Mouse (Mus musculus) heart, postnatal 4 days (tissue): ENCODE measurements around the gene Tcf20. TPM values are rescaled to one million over a fixed set of nuclear protein-coding genes. Genes with fewer than 3 reads are reported as not detected.
"Not testable (repeated sequence)": the region's sequence is repeated elsewhere in the genome, so short reads cannot be mapped to it uniquely, and the experiment has no call there.

Experiments
- DNase-seq: peaks from one replicate; pipeline ENCODE4 v3.0.0; 2021
- microRNA-seq, 2 experiments: library from miRNA; unstranded; fragments of <30 nt; microRNA quantifications; one replicate each; pipeline ENCODE4 v1.2.0; 2021 to 2022
- total RNA-seq, 2 experiments: library from RNA; stranded (reverse); gene quantifications; 2 replicates each; pipeline ENCODE4 v1.2.3; 2021

Gene Tcf20
- total RNA-seq, 2 experiments from 2014 or later, result 71.1 to 78.7 TPM

GRCm38 (mm10) chr15:82806969-82807763 lies 180.5 kb downstream of the Tcf20 start:
- no peak for DNase-seq

- DNase-seq, result peak; percentile 89
Measured at GRCm38 (mm10) chr15:82804708-82805639, 182.7 kb downstream of the Tcf20 start.

DNA sequence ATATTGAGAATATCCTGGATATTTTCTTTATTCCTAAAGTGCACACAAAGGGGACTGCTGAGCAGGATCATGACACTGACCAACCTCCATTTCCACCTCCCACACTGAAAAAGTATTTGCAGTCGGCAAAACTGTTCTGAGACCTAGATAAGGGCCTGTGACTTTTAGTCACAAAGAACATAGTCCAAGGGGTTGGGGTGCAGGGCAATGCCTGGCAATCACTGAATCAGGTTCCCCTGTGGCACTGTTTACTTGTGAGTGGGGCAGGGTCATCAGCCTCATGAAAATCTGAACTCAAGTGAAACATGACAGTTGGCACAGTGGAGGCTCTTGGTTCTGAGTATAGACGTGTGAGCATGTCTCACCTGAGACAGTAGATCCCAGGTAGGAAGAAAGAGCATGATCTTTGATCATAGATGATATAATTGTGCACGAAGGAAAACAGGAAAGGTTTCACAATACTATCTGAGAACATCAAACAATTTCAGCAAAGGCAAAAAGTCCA lies 191.7 kb downstream of the Tcf20 start:
- no peak for DNase-seq

DNA sequence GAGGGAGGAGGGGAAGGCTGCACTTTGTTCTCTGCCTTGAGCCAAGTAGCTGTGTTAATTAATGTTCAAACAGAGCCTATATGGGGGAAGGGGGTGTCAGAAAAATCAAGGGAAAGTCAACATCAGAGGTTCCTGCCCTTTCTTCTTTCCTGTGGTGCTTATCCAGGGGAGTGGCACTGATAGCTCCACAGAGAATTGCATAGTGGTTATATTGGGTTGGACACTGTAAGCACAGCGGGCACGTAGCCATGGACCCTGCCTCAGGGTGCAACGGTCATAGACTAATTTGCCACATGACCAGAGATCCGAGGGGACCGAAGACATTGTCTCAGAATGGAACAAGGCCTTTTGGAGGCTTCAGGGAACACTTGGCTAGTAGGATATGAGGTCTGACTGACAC lies 193.4 kb downstream of the Tcf20 start, which contains the start of gene Cyp2d26:
Gene Cyp2d26, minus strand, starts transcription at position 18 of the 400 bp plus-strand sequence.
- DNase-seq, result no peak

DNA sequence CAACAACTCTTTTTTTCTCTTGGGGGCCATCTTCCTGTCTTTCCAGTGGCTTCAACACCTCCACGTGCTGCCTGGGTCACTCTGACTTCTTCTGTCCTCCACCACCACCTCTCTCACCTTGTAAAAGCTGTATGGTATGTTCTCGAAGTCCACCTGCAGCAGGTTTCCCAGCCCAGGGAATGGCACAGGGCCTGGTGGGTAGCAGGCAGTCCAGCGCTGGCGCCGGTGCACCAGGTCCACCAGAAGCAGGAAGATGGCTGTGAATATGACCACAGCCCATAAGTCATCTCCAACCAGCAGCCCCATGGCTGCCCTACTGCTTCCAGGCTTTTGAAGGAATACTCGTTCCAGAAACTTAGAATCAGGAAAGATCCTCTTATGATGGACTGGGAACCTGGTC lies 193.8 kb downstream of the Tcf20 start:
- no peak for DNase-seq

DNA sequence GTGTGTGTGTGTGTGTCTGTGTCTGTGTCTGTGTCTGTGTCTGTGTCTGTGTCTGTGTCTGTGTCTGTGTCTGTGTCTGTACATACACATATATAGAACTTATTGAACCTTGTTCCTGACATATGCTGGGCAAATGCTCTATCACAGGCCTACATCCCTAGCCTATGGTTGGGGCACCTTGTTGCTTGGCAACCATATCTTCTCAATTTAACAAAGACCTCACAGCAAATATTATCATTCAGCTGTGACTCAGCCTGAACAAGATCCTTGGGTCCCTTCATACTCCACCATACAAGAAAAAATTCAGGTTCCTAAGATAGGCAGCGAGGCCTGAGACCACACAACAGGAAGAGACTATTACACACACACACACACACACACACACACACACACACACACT lies 194.2 kb downstream of the Tcf20 start:
- DNase-seq, result no peak

DNA sequence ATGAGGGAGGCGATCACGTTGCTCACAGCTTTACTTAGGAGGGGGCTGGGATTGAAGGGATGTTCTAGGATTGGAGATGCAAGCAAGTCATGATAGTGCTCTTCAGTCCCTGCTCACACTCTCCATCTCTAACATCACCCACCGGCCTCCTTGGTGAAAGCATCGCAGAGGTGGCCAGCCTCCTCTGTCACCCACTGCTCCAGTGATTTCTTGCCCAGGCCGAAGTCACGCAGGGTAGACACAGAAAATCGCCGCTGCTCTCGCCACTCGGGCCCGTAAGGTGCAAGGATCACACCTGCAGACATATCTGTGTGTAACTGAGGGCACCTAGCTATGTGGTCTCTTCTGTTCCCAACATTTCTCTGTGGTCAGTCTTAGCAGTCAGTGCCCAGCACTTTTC lies 195.1 kb downstream of the Tcf20 start:
- no peak for DNase-seq

DNA sequence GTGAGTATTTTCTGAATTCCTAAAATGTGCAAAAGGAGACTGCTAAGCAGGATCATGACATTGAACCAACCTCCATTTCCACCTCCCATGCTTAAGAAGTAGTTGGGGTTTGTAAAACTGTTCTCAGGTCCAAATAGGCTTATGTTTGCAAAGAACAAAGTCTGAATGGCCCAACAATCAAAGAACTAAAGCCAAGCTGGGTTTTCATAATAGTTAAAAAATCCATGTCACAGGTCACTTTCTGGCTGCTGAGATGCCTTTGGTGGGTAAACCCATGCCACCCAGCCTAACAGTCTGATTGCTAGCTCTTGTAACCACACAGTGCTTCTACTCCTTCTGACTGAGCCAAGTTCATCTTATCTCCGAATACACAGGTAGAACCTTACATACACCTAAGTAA lies 203.1 kb downstream of the Tcf20 start:
- no peak for DNase-seq

- DNase-seq, result no peak
Measured at GRCm38 (mm10) chr15:82783800-82784199, 203.9 kb downstream of the Tcf20 start.

DNA sequence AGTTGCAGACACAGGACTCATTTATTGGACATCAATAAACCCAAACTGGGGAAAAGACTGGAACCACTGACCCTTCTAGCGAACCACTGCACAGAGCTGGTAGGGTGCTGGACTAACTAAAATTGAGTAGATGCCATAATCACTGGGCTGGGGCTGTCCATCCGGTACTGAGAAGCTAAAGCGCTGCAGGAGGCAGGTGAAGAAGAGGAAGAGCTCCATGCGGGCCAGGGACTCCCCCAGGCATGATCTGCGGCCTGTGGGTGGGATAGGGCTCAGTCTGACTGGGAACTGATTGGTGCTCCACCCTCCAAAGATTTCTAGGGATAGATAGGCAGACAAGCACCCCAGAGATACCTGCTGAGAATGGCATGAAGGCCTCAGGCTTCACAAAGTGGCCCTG lies 209.8 kb downstream of the Tcf20 start:
- not testable (repeated sequence) for DNase-seq

GRCm38 (mm10) chr15:82765943-82766342 lies 221.7 kb downstream of the Tcf20 start:
- no peak for DNase-seq

DNA sequence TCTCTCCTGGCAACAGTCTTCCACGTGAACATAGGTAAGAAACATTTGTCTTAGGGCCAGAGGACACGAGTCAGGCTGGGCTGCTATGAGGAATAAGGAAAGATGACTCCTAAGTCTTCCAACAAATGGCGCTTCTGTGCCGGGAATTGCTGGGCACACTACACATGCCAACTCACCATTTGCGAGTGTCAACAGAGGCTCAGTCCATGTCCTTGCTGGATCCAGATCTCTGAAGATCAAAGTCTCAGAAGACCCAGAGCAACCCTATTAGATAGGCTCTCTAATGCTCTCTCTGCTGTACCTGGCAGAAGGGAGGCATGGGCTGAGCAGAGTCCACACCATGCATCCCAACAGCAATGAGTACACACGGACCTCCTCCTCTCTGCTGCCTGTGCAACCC lies 222.8 kb downstream of the Tcf20 start:
- DNase-seq, result no peak

GRCm38 (mm10) chr15:82763631-82764420 lies 223.8 kb downstream of the Tcf20 start, which contains the start of gene Cyp2d40:
TSS of gene Cyp2d40 (minus strand) at chr15:82764183.
- DNase-seq, result no peak

Small RNA genes within 50 kb of the gene (microRNA-seq; reads per million reads assigned to microRNA genes)
- gene Gm27618 (0 reads per million in 2 experiments), gene Mir3080 (7.3 to 9.2 reads per million in 2 experiments)

Other genes starting within 250 kb of the Tcf20 start
- gene Cyp2d40, start 223.7 kb downstream of the Tcf20 start, total RNA-seq, result not detected
- gene Cyp2d26, start 193.6 kb downstream of the Tcf20 start, total RNA-seq, result not detected
- gene Nfam1, start 45.4 kb upstream of the Tcf20 start, total RNA-seq, result 1 to 10 TPM in 1 of 2 experiments, under 1 TPM in 1; 0.98 to 1.4 TPM
- gene Serhl, start 101.6 kb upstream of the Tcf20 start, total RNA-seq, result 10 to 100 TPM; 73.2 to 74.7 TPM
- gene Rrp7a, start 134.9 kb upstream of the Tcf20 start, total RNA-seq, result 10 to 100 TPM; 54.6 to 56.3 TPM
- 10 to 100 TPM; 52.6 to 58.4 TPM for gene Poldip3, start 161.5 kb upstream of the Tcf20 start, total RNA-seq
- 100 to 1,000 TPM; 135 to 141 TPM for gene Cyb5r3, start 184.7 kb upstream of the Tcf20 start, total RNA-seq